Mouse (Mus musculus): ENCODE measurements around the gene Birc3.
A peak's percentile ranks its signal among the peaks of the same experiment; 100 is the strongest.
"Not testable (repeated sequence)": the region's sequence is repeated elsewhere in the genome, so short reads cannot be mapped to it uniquely, and the experiment has no call there.

Gene Birc3

DNA sequence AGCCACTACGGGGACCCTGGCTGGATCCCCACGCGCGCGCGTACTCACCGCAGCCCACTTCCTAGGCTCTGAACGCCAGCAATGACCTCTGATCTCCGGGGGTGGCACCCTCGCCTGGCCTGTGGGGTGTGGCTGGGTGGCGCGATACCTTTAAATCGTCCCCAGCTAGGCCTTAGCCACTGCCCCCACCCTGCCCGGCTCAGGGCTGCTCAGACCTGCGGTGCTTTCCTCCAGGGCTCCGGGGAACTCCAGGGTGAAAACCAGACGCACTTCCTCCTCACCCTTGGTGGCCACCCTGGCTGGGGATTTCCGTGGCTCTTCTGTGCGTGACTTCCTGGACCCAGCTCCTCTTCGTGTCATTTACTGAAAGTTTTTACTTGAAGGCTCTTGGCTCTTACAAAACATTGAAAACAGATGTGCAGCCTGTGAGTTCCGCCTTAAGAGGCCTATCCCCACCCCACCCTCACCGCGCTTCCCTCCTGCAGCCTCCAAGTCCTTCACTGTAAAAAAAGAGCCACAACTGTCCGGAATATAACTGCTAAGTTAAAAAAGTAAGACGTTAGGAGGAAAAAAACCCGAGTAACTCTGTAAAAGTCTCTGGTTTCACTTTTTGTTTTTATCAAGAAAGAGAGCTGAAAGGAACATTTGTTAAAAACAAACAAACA, at the start of gene Birc3:
Gene Birc3, minus strand, starts transcription at position 412 of the 665 bp plus-strand sequence.
- DNase-seq (ENCODE audit: low read depth, low spot score), result peak; percentile 82

DNA sequence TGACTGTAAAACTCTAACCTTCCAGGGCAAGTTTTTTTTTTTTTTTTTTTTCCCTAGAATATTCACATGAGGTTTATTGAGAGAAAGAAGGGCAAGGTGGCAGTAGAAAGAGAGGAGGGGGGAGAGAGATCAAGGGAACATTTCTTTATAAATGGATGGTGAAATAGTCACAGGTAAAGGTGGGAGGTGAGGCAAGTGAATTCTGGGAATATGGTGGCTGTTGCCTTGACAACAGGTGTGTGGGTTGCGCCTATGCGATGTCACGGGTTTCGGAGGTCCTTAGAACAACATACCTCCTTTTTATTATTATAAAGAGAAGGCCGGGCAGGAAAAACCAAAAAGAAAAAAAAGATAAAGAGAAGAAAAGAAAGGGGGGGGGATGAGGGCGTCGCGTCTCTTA, 41.9 kb upstream of the Birc3 start:
- DNase-seq (ENCODE audit: low read depth, low spot score), result no peak

DNA sequence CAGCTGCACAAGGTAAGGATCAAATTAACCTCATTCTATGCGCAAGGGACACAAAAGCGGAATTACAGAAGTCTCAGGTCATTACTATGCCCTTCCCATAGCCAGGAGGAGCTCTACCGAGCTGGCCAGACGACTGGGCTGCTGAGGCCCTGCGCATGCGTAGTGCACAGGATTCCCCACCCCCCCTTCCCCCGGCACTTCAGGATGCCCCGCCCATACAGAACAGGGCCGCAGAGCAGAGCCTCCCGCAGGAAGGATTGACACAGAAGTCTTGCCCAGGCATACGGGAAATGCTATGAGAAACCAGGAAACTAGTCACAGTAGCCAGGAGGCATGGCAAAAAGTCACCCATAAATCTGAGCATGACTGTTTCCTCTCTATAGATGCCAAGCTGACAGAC, 41.5 kb upstream of the Birc3 start:
- DNase-seq (ENCODE audit: low read depth, low spot score), result no peak

DNA sequence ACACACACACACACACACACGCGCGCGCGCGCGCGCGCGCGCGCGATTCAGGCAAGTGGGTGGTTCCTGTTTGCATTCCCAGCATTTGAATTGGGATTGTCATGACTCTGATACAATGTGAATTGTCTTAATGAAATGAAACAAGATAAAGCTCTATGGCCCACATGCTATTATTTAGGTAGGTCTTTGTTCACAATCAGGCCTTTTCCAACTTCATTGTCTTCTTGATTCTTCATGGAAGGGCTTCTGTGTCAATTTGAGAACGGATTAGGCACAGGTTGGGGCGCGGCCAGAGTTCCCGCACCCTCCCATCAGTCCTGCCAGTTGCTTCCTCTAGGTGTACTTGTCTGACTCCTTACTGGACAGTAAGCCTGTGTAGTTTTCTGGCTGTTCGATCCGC, 41.0 kb upstream of the Birc3 start:
- DNase-seq (ENCODE audit: low read depth, low spot score), result no peak

DNA sequence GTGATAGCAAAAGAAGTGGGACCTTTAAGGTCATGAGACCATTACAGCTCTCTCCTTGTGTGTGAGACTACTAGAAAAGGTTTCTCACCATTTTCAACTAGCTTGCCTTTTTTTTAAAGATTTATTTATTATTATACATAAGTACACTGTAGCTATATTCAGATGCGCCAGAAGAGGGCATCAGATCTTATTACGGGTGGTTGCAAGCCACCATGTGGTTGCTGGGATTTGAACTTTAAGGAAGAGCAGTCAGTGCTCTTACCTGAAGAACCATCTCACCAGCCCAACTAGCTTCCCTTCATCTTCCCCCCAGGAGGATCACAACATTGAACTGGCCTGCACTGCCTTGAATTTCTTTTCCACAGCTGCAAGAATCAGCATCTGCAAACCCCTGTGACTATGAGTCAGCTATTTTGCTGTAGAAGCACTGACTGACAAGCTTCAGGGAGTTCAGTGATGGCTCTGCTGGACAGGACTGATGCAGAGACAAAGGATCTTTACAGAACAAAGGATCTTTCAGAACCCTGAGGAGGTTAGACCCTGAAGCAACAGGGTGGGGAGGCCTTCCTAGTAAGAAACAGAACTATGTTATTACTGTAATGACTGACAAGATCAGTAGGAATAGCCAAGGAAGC, 34.5 kb upstream of the Birc3 start:
- peak; percentile 51 for DNase-seq (ENCODE audit: low read depth, low spot score)

DNA sequence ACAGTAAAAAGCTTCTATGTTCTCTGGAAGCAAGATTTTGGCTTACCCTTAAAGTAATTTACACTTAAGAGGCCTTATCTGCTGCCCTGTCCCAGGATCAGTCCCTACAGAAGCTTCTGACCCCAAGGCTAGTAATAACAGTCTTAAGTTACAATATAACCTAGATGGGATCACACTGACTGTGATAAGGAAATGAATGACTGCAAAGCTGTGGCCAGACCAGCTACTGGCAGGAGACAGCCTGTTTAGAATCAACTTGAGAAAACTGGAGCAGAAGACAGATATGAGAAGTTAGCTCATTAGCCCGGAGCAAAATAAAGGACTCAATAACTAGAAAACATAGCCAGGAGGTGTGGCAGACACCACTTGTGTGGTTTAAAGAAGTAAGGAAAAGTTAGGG, 33.6 kb upstream of the Birc3 start:
- DNase-seq (ENCODE audit: low read depth, low spot score), result no peak

DNA sequence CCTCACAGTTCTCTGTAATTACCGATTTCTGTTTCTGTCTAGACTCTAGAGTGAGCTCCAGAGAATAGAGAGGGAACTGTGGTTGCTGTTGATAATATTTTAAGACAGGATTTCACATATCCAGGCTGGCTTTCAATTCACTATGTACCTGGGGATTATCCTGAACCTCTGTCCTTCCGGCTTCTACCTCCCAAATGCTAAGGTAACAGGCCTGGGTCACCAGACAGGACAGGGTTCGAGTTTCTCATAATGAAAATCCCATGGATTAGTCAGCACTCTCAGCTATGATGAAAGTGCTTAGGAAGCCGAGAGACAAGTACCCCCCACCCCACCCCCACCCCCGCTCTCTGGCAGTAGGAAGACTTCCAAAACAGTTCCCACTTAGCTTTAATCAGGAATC, 30.8 kb upstream of the Birc3 start:
- DNase-seq (ENCODE audit: low read depth, low spot score), result no peak

DNA sequence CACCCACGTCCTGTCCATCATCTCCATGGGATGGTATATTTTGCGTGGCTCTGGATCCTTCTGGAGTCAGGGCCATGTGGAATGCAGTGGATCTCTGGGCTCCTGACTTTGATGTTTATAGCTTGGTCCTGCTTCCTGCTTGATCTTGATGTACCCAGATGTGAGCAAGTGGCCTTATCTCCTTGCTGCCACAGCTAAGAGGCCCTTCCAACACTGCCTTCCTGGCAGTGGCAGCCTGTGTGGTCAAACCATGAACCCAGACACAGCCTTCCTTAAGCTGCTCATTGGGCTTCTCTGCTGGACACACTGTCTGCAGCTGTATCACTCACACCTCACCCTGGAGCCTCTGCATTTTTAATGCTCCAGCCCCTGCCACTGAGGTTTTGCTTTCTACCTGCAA, 30.3 kb upstream of the Birc3 start:
- no peak for DNase-seq (ENCODE audit: low read depth, low spot score)

DNA sequence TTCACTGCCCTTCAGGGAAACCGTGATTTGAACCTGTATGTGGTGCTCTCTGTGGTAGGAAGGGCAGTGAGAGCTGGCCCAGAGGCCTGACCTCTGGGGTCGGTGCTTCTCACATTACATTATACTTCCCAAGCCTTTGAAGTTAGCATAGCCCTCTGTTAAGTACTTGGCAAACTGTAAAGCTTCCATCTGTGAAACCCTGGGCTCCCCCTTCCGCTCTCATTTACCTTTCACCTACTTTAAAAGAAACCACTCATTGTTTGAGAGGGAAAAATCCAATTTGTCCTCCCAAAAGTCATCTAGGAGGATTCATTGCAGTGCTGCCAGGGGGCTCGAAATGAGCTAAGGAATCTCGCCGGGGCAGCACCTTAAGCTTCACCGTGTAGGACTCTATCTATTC, 29.3 kb upstream of the Birc3 start:
- DNase-seq (ENCODE audit: low read depth, low spot score), result peak; percentile 22

DNA sequence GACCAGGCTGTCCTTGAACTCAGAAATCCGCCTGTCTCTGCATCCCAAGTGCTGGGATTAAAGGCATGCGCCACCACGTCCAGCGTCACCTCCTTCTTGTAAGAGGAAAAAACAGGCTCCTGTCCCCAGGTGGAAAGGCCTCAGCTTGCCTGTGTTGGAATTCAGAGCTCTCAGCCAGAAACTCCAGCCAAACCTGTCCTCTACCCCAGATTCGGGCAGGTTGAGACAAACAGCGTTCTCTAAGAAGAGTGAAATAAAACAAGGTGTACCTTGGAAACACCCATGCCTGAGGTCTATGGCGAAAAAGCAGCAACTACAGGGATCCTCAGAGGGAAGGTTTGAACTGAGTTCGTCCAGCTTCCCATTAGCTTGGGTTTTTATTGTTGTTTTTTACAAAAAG, 28.0 kb upstream of the Birc3 start:
- DNase-seq (ENCODE audit: low read depth, low spot score), result no peak

DNA sequence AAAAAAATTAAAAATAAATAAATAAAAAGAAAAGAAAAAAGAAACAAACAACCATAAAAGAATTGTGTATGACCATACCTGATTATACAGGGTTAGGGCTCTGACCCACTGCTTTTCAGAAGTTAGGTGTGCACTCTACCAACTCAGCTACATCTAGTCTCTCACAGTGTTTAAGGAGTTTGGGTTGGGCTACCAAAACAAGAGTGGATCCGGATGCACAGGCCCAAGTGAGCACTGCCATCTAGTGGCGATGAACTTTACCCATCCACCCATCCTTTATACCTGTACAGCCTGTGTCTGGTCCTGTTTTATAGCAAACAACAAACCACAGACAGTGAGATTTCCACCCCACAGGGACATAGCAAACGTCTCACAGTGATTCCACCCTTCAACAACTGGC, 24.5 kb upstream of the Birc3 start:
- DNase-seq (ENCODE audit: low read depth, low spot score), result peak; percentile 83

DNA sequence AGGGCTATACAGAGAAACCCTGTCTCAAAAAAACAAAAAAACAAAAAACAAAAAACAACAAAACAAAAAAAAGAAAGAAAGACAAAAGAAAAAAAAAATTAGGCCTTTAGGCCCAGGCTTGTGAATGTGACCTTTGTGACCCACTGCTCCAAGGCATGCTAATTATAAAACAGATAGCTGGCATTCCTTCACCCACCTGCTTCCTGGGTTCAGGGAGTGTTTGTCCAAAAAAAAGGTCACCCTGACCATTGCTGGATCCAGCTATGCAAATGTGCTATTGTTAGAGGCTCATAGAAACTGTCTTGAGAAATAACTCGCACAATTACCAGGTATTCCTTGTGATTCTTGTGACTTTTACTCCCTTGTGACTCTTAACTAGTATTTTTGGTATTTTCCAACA, 18.8 kb upstream of the Birc3 start:
- not testable (repeated sequence) for DNase-seq (ENCODE audit: low read depth, low spot score)

DNA sequence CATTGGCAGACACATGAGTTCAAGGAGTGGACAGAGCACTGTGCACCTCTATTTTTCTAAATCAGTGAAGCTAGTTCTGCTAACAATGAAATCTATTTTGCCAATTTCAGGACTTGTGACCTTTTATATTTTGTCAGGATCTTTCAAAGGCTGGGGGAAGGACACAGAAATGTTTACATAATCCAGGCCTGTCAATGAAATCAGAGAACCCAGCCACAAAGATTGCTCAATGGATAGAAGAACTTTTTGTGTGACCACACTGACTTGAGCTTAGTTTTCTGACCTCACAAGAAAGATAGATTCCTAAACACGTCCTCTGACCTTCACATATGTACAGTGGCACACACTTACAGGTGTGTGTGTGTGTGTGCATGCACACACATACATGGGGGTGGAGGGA, 18.2 kb upstream of the Birc3 start:
- no peak for DNase-seq (ENCODE audit: low read depth, low spot score)

DNA sequence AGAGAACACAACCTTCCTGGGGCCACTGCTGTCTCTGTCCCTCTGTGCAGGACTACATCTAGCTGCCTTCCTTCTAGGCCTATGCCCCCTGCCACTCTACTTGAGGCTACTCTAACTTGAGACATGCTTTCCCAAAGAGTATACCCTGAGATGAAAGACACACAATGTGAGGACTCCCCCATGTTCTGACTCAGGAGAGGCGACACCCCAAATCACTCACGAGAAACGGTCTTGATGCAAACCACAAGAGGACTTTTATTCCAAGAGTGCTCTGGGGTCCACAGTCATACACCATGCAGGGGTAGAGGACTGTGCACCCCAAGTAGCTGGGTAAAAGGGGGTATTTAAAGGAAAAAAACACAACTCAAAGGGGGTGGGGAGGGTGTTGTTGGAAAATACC, 11.4 kb upstream of the Birc3 start:
- no peak for DNase-seq (ENCODE audit: low read depth, low spot score)

DNA sequence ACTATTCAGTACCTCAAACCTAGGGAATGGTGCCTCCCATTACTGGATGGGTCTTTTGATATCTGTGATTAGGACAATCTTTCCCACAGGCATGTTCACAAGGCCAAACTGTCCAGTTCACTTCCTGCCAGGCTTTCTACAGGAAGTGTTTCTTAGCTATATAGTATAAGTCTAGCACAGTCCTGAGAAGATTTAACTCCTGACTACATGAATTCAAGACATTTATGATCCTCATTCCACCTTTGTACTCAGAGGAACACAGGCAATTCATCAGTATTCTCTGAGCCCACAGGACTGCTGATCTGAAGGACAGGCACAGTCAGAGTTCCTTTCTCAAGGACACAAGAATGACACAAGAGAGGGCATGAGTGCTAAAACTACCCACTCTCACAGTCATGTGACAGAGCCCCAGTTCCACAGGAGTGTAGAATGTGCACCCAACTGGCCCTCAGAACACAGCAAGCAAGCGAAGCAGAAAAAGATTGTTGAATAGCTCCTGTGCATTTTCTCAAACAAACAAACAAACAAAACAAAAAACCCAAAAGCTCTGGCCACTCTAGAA, 9.4 kb upstream of the Birc3 start:
- no peak for DNase-seq (ENCODE audit: low read depth, low spot score)

DNA sequence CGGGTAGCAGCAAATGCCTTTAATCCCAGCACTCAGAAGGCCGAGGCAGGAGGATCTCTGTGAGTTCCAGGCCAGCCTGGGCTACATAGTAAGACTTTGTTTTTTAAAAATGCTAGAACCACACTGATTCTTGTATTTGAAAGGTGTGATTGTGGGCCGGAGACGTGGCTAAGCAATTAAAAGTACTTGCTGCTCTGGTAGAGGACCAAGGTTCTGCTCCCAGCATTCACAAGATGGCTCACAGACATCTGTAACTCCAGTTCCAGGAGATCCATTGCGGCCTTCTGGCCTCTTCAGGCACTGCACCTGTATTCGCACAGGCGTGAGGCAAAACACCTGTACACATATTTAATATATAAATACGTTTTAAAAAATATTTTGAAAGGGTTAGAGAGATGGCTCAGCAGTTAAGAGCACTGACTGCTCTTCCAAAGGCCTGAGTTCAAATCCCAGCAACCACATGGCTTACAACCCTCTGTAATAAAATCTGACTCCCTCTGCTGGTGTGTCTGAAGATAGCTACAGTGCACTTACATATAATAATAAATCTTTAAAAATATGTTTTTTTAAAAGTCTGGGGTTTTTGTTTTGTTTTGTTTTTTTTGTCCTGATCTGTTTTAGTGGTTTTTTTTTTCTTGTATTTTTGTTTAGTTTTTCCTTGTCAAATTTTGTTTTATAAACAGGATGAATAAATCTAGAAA, 675 bp upstream of the Birc3 start:
- DNase-seq (ENCODE audit: low read depth, low spot score), result peak; percentile 46

DNA sequence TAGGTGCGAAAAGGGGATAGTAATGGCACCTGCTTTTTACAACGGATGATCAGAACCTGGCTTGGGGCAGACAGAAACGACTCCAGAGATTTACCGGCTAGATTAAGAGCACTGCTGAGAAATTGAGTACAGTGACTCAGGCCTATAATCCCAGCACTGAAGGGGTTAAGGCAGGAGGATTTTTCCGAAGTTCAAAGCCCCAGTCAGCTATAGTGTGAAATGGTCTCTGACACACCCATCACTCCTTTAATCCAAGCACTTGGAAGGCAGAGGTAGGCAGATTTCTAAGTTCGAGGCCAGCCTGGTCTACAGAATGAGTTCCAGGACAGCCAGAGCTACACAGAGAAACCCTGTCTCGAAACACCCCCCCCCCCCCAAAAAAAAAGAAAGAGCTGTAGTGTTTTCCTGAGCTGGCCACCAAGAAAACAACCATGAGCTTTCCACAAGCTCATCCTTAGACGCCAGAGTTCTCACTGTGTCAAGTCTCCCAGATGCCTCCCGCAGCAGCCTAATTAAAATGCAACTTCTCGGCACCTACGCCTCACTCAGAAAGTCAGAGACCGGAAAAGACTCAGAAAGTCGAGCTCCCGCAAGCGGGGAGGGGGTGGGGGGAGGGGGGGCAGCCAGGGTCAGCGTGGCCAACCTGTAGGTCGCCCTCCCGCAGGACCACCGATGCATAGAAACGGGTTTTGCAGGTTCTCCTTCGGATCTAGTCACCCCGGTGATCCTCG, 777 bp downstream of the Birc3 start:
- peak; percentile 47 for DNase-seq (ENCODE audit: low read depth, low spot score)

DNA sequence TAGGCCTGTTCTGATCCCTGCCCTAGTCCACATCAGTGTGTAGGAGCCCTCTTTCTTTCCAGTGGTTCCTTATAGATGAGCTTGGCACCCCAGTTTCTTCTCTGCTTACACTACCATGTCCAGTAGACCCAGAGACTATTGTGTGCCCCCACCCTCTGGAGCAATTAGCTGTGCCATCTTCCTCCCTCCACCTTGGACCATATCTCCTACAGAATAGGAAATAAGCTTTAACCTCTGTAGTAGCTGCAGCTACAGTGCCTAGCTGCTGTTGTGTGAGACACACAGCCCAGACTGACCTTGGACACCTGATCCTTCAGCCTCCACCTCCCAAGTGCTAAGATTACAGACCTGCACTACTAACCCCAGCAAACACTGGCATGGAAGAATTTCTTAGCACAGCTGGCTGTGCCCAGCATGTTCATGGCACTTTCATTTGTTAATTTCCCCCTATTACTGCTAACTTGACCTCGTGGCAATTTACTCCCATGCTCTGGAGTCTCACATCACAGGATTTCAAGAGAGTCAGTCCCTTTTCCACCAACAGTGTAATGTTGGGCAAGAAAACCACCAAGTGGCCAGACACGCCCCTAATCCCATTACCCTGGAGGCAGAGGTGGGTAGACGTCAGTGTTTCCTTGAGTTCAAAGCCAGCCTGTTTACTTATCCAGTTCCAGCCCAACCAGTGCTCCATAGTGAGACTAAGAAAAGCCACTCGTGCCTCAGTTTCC, 1.5 kb downstream of the Birc3 start:
- DNase-seq (ENCODE audit: low read depth, low spot score), result peak; percentile 7

DNA sequence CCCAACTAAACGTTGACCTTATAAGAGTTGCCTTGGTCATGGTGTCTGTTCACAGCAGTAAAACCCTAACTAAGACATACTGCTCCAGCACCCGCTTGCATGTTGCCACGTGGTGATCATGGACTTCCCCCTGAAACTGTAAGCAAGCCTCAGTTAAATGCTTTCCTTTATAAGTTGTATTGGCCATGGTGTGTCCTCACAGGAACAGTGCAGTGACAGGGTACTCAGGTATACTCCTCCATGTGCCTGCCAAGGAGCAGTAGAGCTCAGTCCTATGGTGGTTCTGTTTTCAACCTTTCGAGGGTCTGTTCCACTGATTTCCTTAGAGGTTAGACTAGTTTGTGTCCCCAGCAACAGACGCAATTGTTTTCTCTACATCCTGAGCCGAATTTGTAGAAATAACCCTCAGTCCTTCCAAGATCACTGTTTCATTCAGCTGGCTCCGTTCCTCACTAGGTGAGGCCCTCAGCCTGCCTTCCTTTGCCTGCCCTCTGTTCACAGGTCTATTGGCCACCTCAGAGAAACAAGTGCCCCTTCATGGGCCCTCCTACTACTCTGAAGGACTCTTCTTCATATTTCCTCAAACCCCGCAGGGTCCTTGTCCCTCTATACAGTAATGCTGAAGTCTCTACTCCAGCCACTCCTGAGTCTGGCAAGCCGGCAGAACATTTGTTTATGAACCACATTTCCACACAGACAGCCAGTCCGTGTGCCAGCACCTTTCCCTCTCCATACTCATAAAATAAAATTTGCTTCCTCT, 2.2 kb downstream of the Birc3 start:
- no peak for DNase-seq (ENCODE audit: low read depth, low spot score)

DNA sequence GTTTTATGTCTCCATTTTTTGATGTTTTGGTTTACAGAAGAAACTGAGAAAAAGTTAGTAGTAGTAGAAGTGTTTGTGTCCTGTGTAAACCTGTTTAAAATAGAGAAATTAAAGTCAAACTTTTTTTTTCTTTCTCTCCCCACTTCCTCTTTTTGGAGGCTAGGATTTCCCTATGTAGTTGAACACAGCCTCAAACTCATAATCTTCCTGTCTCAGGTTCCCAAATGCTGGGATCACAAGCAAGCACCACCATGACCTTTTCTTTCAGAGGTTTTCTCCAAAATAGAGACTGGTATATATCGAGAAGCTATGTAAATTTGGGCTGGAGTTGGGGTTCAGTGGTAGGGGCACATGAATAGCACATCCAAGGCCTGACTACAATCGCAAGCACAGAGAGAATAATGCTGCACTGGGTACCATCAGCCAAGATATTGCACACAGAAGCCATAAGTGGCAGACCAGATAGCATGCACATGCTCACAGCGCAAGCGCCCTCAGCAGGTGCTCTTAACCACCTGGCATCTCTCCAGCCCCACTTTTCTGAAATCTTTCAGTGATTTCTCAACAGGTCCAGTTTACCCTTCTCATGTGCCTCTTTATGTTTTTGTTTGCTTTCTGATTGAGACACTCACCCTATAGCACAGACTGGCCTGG, 4.0 kb downstream of the Birc3 start:
- DNase-seq (ENCODE audit: low read depth, low spot score), result no peak

Measured in 3T3-L1 (cell line).